Comparison of ENCODE assay signal across 20 mouse cellular contexts in the genomic region with DNA sequence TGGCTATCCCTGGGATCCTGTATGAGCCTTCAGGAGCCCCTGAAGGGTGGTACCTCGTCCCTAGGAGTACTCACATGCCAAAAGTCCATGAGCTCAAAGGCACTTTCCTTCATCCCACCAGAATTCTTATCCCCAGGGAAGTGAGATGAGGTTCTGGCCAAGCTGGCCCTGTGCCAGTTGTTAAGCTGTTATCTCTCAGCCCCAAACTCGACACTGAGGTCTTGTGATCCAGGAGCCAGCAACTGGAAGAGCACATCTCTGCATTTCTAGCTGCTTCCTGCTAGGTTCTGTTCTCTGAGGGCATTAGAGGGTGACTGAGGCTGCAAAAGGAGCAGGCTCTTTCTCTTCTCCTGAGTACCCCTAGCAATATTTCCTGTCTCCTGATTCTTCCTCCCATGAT.
"Had no signal": no experiment of that assay in that cellular context is flagged by ENCODE, and none has a peak within 500 bp of the region (broad histone marks: within the 10 kb centered on the region; RNA-seq: fewer than 3 reads in every experiment).

No protein-coding gene starts in this region.

- H3K4me1 ChIP-seq: limb, embryonic 10.5 days; limb, embryonic 13.5 days; midbrain, embryonic 10.5 days; midbrain, embryonic 13.5 days; neural tube, embryonic 13.5 days; stomach, embryonic 15.5 days had no signal

- H3K4me3 ChIP-seq: layer of hippocampus, adult 2 months; limb, embryonic 10.5 days; limb, embryonic 13.5 days; liver, embryonic 13.5 days; megakaryocyte, embryonic 14.5 days; midbrain, embryonic 10.5 days; midbrain, embryonic 13.5 days; myocyte; neural tube, embryonic 13.5 days; stomach, embryonic 15.5 days had no signal

- H3K27ac ChIP-seq: layer of hippocampus, adult 2 months; limb, embryonic 10.5 days; limb, embryonic 13.5 days; liver, embryonic 13.5 days; midbrain, embryonic 10.5 days; midbrain, embryonic 13.5 days; neural tube, embryonic 13.5 days; stomach, embryonic 15.5 days had no signal

- H3K27me3 ChIP-seq: limb, embryonic 13.5 days; liver, embryonic 13.5 days; midbrain, embryonic 13.5 days; neural tube, embryonic 13.5 days; stomach, embryonic 15.5 days had no signal

- H3K9ac ChIP-seq: limb, embryonic 13.5 days; liver, embryonic 13.5 days; liver, postnatal 0 days; midbrain, embryonic 13.5 days; neural tube, embryonic 13.5 days; stomach, embryonic 15.5 days had no signal

- ATAC-seq: liver, postnatal 0 days; midbrain, embryonic 13.5 days; midbrain, embryonic 16.5 days had no signal

- DNase-seq: kidney, adult 18-20 months; kidney, postnatal 25 days; layer of hippocampus, adult 9-11 months; liver; liver, embryonic 13.5 days; liver, postnatal 0 days; retina, postnatal 1 day; right cerebral cortex, postnatal 25 days; spleen, adult 18-20 months; thymus, postnatal 25 days had no signal

- H3K36me3 ChIP-seq: limb, embryonic 10.5 days; limb, embryonic 13.5 days; liver, embryonic 13.5 days; midbrain, embryonic 10.5 days; midbrain, embryonic 13.5 days; neural tube, embryonic 13.5 days; stomach, embryonic 15.5 days had no signal

- H3K9me3 ChIP-seq: limb, embryonic 10.5 days; limb, embryonic 13.5 days; midbrain, embryonic 10.5 days; midbrain, embryonic 13.5 days; neural tube, embryonic 13.5 days; stomach, embryonic 15.5 days had no signal

- H3K4me2 ChIP-seq: limb, embryonic 13.5 days; liver, embryonic 13.5 days; midbrain, embryonic 13.5 days; neural tube, embryonic 13.5 days; stomach, embryonic 15.5 days had no signal
